ENCODE assay signal across 21 mouse cellular contexts in genomic region chr1:183190456-183190855, GRCm38 (mm10). TPM values are rescaled to one million over a fixed set of nuclear protein-coding genes. Genes with fewer than 3 reads are reported as not detected.
DNase-seq lines count a peak whose midpoint lies in the region; ATAC-seq lines count a peak whose summit lies in the region.
"Had no signal": no experiment of that assay in that cellular context is flagged by ENCODE, and none has a peak within 500 bp of the region (broad histone marks: within the 10 kb centered on the region; RNA-seq: fewer than 3 reads in every experiment).

No protein-coding gene starts in this region.

- 34% methylated on average over 9 of the region's 9 CpGs for WGBS in heart, embryonic 12.5 days
- WGBS in neural tube, embryonic 15.5 days, result 80% methylated on average over 9 of the region's 9 CpGs
- 35% methylated on average over 9 of the region's 9 CpGs for WGBS in limb, embryonic 11.5 days

- peaks cover 80% of the 10 kb centered on the region for H3K4me1 ChIP-seq in heart, embryonic 12.5 days (replicated peaks)
- H3K4me1 ChIP-seq in neural tube, embryonic 15.5 days, result peaks cover 15% of the 10 kb centered on the region
- H3K4me1 ChIP-seq in limb, embryonic 11.5 days (ENCODE audit: control insufficient read depth, insufficient read depth, low read length), result peaks cover 57% of the 10 kb centered on the region

- H3K27ac ChIP-seq in heart, embryonic 12.5 days (ENCODE audit: poor library complexity, severe bottlenecking), result 0 out of 2 replicates have a peak overlapping the region, but pooled peaks have one; percentile 3
- no peak overlapping the region for H3K27ac ChIP-seq in neural tube, embryonic 15.5 days (replicated peaks)
- H3K27ac ChIP-seq in limb, embryonic 11.5 days (replicated peaks; ENCODE audit: low read depth, low read length), result peak overlapping the region; percentile 77
- H3K27ac ChIP-seq: liver, embryonic 14.5 days had no signal

- no peaks in the 10 kb centered on the region for H3K27me3 ChIP-seq in heart, embryonic 12.5 days (replicated peaks)
- no peaks in the 10 kb centered on the region for H3K27me3 ChIP-seq in neural tube, embryonic 15.5 days (replicated peaks)
- no peaks in the 10 kb centered on the region for H3K27me3 ChIP-seq in limb, embryonic 11.5 days (ENCODE audit: control insufficient read depth, insufficient read depth, low read length)
- H3K27me3 ChIP-seq: CH12.LX; hindbrain, embryonic 12.5 days; megakaryocyte, embryonic 14.5 days had no signal

- no peaks in the 10 kb centered on the region for H3K36me3 ChIP-seq in heart, embryonic 12.5 days
- H3K36me3 ChIP-seq in neural tube, embryonic 15.5 days, result no peaks in the 10 kb centered on the region
- no peaks in the 10 kb centered on the region for H3K36me3 ChIP-seq in limb, embryonic 11.5 days (ENCODE audit: control insufficient read depth, insufficient read depth, low read length)
- H3K36me3 ChIP-seq: hindbrain, embryonic 12.5 days had no signal

- no peak for ATAC-seq in heart, embryonic 12.5 days (ENCODE audit: insufficient number of reproducible peaks, low FRiP score)
- ATAC-seq in neural tube, embryonic 15.5 days (ENCODE audit: low FRiP score), result no peak
- no peak for ATAC-seq in limb, embryonic 11.5 days (ENCODE audit: insufficient number of reproducible peaks, low FRiP score, low TSS enrichment, low read depth)
- ATAC-seq: forebrain, embryonic 16.5 days; inflammation-experienced regulatory T-cells, adult 6 months had no signal

- H3K9ac ChIP-seq in heart, embryonic 12.5 days, result no peak overlapping the region
- no peak overlapping the region for H3K9ac ChIP-seq in neural tube, embryonic 15.5 days (replicated peaks)
- no peak overlapping the region; the same call in 1 of the 2 replicates for H3K9ac ChIP-seq in limb, embryonic 11.5 days (ENCODE audit: low read length)
- H3K9ac ChIP-seq: hindbrain, embryonic 12.5 days; liver, embryonic 14.5 days had no signal

- no peaks in the 10 kb centered on the region for H3K9me3 ChIP-seq in heart, embryonic 12.5 days (replicated peaks)
- H3K9me3 ChIP-seq in neural tube, embryonic 15.5 days (replicated peaks), result no peaks in the 10 kb centered on the region
- no peaks in the 10 kb centered on the region for H3K9me3 ChIP-seq in limb, embryonic 11.5 days (ENCODE audit: control insufficient read depth, low read length)
- H3K9me3 ChIP-seq: hindbrain, embryonic 12.5 days; megakaryocyte, embryonic 14.5 days had no signal

- no peak for DNase-seq in heart, adult 8-10 months (ENCODE audit: low spot score)
- DNase-seq in neural tube, embryonic 10.5 days (ENCODE audit: extremely low spot score, low spot score), result peak; percentile 21
- peak; percentile 44 for DNase-seq in limb, embryonic 11.5 days (ENCODE audit: low spot score)
- no peak for DNase-seq in thymus, postnatal 0 days (ENCODE audit: low spot score)
- no peak for DNase-seq in kidney, postnatal 4 days
- DNase-seq: adrenal gland, postnatal 25 days; cerebellum, adult 11 months; cerebellum, postnatal 10 days; kidney, adult 2 months; kidney, postnatal 14 days; lung, postnatal 14 days; right cerebral cortex, postnatal 25 days; thymus, adult 18-20 months had no signal

- no peak overlapping the region for H3K4me3 ChIP-seq in heart, embryonic 12.5 days
- H3K4me3 ChIP-seq in neural tube, embryonic 15.5 days (replicated peaks), result no peak overlapping the region
- H3K4me3 ChIP-seq in limb, embryonic 11.5 days (ENCODE audit: low read depth, low read length), result no peak overlapping the region
- H3K4me3 ChIP-seq: hindbrain, embryonic 12.5 days; megakaryocyte, embryonic 14.5 days had no signal

- no peak overlapping the region; the same call in 1 of the 2 replicates for H3K4me2 ChIP-seq in heart, embryonic 12.5 days
- no peak overlapping the region for H3K4me2 ChIP-seq in neural tube, embryonic 15.5 days
- no peak overlapping the region for H3K4me2 ChIP-seq in limb, embryonic 11.5 days (ENCODE audit: low read depth, severe bottlenecking)
- H3K4me2 ChIP-seq: hindbrain, embryonic 12.5 days had no signal

RNA-seq across cellular contexts. Expression of gene Disp1, which starts 30.9 kb away (rescaled TPM):
- polyA plus RNA-seq in heart, embryonic 12.5 days (2016; fragmentation: Nextera tagmentation; extraction: Ambion mirVana), result 10.9 and 12.4 TPM in 2 replicates
- 1 to 10 TPM; 7.9 to 8.9 (median 8.0) TPM for total RNA-seq in heart, adult 8-10 months (2022)
- polyA plus RNA-seq in neural tube, embryonic 15.5 days (2015; fragmentation: Nextera tagmentation; extraction: Ambion mirVana), result 9.1 and 9.5 TPM in 2 replicates
- 19.3 and 20.1 TPM in 2 replicates for polyA plus RNA-seq in limb, embryonic 11.5 days (2014; fragmentation: Nextera tagmentation; extraction: Ambion mirVana)
- 8.6 and 11.3 TPM in 2 replicates for polyA plus RNA-seq in thymus, postnatal 0 days (2015; fragmentation: Nextera tagmentation; extraction: Ambion mirVana)

Comparison
In these comparisons a context has a peak if more than half of its experiments do, and no peak if none do; other contexts are left out.
1. DNase-seq: peak in neural tube, embryonic 10.5 days (single experiment) and limb, embryonic 11.5 days (single experiment); none in heart, adult 8-10 months (single experiment), thymus, postnatal 0 days (single experiment) and kidney, postnatal 4 days (0 of 2).